In genomic region chr4:97714616-97715015, GRCm38 (mm10) we compare ENCODE assay signal across 23 mouse cellular contexts. TPM values are rescaled to one million over a fixed set of nuclear protein-coding genes. Genes with fewer than 3 reads are reported as not detected.
DNase-seq lines count a peak whose midpoint lies in the region; ATAC-seq and TF ChIP-seq lines count a peak whose summit lies in the region.
"Had no signal": no experiment of that assay in that cellular context is flagged by ENCODE, and none has a peak within 500 bp of the region (broad histone marks: within the 10 kb centered on the region; RNA-seq: fewer than 3 reads in every experiment).

No protein-coding gene starts in this region.

- DNase-seq in cerebellum, postnatal 14 days, result peak; percentile 69 to 79
- DNase-seq in cerebellum, adult 8-10 months, result no peak
- no peak for DNase-seq in neural tube, embryonic 10.5 days (ENCODE audit: extremely low spot score, low spot score)
- DNase-seq in lung, embryonic 14.5 days, result peak; percentile 21
- peak; percentile 16 to 44 for DNase-seq in lung, postnatal 4 days
- no peak for DNase-seq in spleen, adult 12 weeks (ENCODE audit: low spot score)
- DNase-seq: adrenal gland, postnatal 10 days; gastrocnemius, postnatal 25 days; heart, postnatal 14 days; kidney, adult 11 months; liver, embryonic 13.5 days; right cerebral cortex, postnatal 14 days; thymus, postnatal 25 days had no signal

- ATAC-seq in neural tube, embryonic 14.5 days (ENCODE audit: low read depth), result peak; percentile 44; the same call in 1 of the 2 replicates
- peak; percentile 47; the same call in 1 of the 2 replicates for ATAC-seq in lung, embryonic 14.5 days (ENCODE audit: insufficient read depth)
- no peak for ATAC-seq in erythroid progenitor cell, adult 5-6 weeks (replicated peaks; ENCODE audit: low FRiP score, poor library complexity, severe bottlenecking)
- ATAC-seq: hindbrain, postnatal 0 days; midbrain, embryonic 16.5 days had no signal

- TF ChIP-seq CTCF in lung, embryonic 14.5 days (IDR thresholded peaks at IDR 0.05; ENCODE audit: low read depth), result no peak

- H3K36me3 ChIP-seq in neural tube, embryonic 14.5 days (ENCODE audit: control insufficient read depth, insufficient read depth, low read length), result no peaks in the 10 kb centered on the region
- H3K36me3 ChIP-seq in lung, embryonic 14.5 days (ENCODE audit: insufficient read depth), result no peaks in the 10 kb centered on the region
- H3K36me3 ChIP-seq: liver, embryonic 13.5 days had no signal

- no peak overlapping the region for H3K9ac ChIP-seq in neural tube, embryonic 14.5 days (replicated peaks; ENCODE audit: low read depth, low read length)
- H3K9ac ChIP-seq in lung, embryonic 14.5 days, result no peak overlapping the region
- H3K9ac ChIP-seq: liver, embryonic 13.5 days had no signal

- peaks cover 4% of the 10 kb centered on the region; the same call in 1 of the 2 replicates for H3K4me1 ChIP-seq in neural tube, embryonic 14.5 days (ENCODE audit: control insufficient read depth, insufficient read depth, low read length)
- H3K4me1 ChIP-seq in lung, embryonic 14.5 days (ENCODE audit: insufficient read depth), result no peaks in the 10 kb centered on the region
- H3K4me1 ChIP-seq: liver, embryonic 13.5 days; megakaryocyte, embryonic 14.5 days had no signal

- no peaks in the 10 kb centered on the region for H3K9me3 ChIP-seq in neural tube, embryonic 14.5 days (ENCODE audit: control insufficient read depth, low read length)
- H3K9me3 ChIP-seq in lung, embryonic 14.5 days (ENCODE audit: low read depth, low read length), result no peaks in the 10 kb centered on the region
- H3K9me3 ChIP-seq: liver, embryonic 13.5 days; megakaryocyte, embryonic 14.5 days had no signal

- WGBS in neural tube, embryonic 14.5 days, result 60% methylated on average over 6 of the region's 6 CpGs
- 45% methylated on average over 6 of the region's 6 CpGs for WGBS in lung, embryonic 14.5 days

- no peak overlapping the region for H3K27ac ChIP-seq in neural tube, embryonic 14.5 days (ENCODE audit: low read depth, low read length)
- H3K27ac ChIP-seq in lung, embryonic 14.5 days (ENCODE audit: low read depth), result no peak overlapping the region
- H3K27ac ChIP-seq: hindbrain, postnatal 0 days; kidney, postnatal 0 days; layer of hippocampus, adult 2 months; left cerebral cortex, adult 2 months; liver, embryonic 13.5 days; stomach, postnatal 0 days had no signal

- no peaks in the 10 kb centered on the region for H3K27me3 ChIP-seq in neural tube, embryonic 14.5 days (ENCODE audit: control insufficient read depth, insufficient read depth, low read length)
- no peaks in the 10 kb centered on the region for H3K27me3 ChIP-seq in lung, embryonic 14.5 days (ENCODE audit: insufficient read depth, low read length)
- H3K27me3 ChIP-seq: liver, embryonic 13.5 days had no signal

- no peak overlapping the region for H3K4me2 ChIP-seq in neural tube, embryonic 14.5 days (ENCODE audit: low read depth, low read length)
- H3K4me2 ChIP-seq in lung, embryonic 14.5 days, result no peak overlapping the region
- H3K4me2 ChIP-seq: heart, embryonic 11.5 days; liver, embryonic 13.5 days had no signal

- H3K4me3 ChIP-seq in neural tube, embryonic 14.5 days (ENCODE audit: low read depth, low read length), result no peak overlapping the region
- no peak overlapping the region for H3K4me3 ChIP-seq in lung, embryonic 14.5 days (ENCODE audit: low read depth, low read length)
- H3K4me3 ChIP-seq: layer of hippocampus, adult 2 months; left cerebral cortex, adult 2 months; liver, embryonic 13.5 days; megakaryocyte, embryonic 14.5 days had no signal

RNA-seq across cellular contexts. Expression of gene Nfia, which starts 57.9 kb away (rescaled TPM):
- 50.0 and 55.0 TPM in 2 replicates for polyA plus RNA-seq in neural tube, embryonic 14.5 days (2014; fragmentation: Nextera tagmentation; extraction: Ambion mirVana)
- polyA plus RNA-seq in lung, embryonic 14.5 days (2014; fragmentation: Nextera tagmentation; extraction: Ambion mirVana), result 48.2 and 53.5 TPM in 2 replicates
- 21.8 and 54.4 TPM in 2 replicates for total RNA-seq in erythroid progenitor cell, adult 5-6 weeks (2015; ENCODE audit: low replicate concordance)
- total RNA-seq in erythroid progenitor cell, adult 5-6 weeks (2017; ENCODE audit: low replicate concordance), result 2.2 and 2.7 TPM in 2 replicates

Comparison
In these comparisons a context has a peak if more than half of its experiments do, and no peak if none do; other contexts are left out.
1. DNase-seq: peak in cerebellum, postnatal 14 days (2 of 2), lung, embryonic 14.5 days (single experiment) and lung, postnatal 4 days (2 of 2); none in cerebellum, adult 8-10 months (single experiment), neural tube, embryonic 10.5 days (single experiment) and spleen, adult 12 weeks (single experiment).